Mouse (Mus musculus) embryonic facial prominence, embryonic 13.5 days (tissue): Measurements from ENCODE around the gene Tns4. TPM values are rescaled to one million over a fixed set of nuclear protein-coding genes. Genes with fewer than 3 reads are reported as not detected.

Experiments
- ATAC-seq: fragments of 200-750 bp; cut with Nextera tagmentation; 2 replicates; pipeline ENCODE4 v1.8.0; 2017; ENCODE audit warnings: low read depth; ENCODE audit not compliant: insufficient number of reproducible peaks, insufficient read depth, low FRiP score, low TSS enrichment
- H3K27ac ChIP-seq: fragments of 300-500 bp; sonication (generic); 2 replicates; pipeline ENCODE4 v1.5.1; 2015; ENCODE audit warnings: moderate library complexity, mild to moderate bottlenecking, inconsistent platforms
- H3K27me3 ChIP-seq: fragments of 300-500 bp; sonication (generic); 2 replicates; pipeline ENCODE4 v1.6.1; 2015; ENCODE audit warnings: mild to moderate bottlenecking, inconsistent platforms
- H3K36me3 ChIP-seq: fragments of 300-500 bp; sonication (generic); 2 replicates; pipeline ENCODE4 v1.6.1; 2015; ENCODE audit warnings: mild to moderate bottlenecking, inconsistent platforms
- H3K4me1 ChIP-seq: fragments of 300-500 bp; sonication (generic); 2 replicates; pipeline ENCODE4 v1.6.1; 2015; ENCODE audit warnings: inconsistent platforms
- H3K4me2 ChIP-seq: fragments of 300-500 bp; sonication (generic); 2 replicates; pipeline ENCODE4 v1.6.1; 2015; ENCODE audit warnings: moderate library complexity, mild to moderate bottlenecking, inconsistent platforms
- H3K4me3 ChIP-seq: fragments of 300-500 bp; sonication (generic); 2 replicates; pipeline ENCODE4 v1.5.1; 2015; ENCODE audit warnings: mild to moderate bottlenecking, inconsistent platforms
- H3K9ac ChIP-seq: fragments of 300-500 bp; sonication (generic); 2 replicates; pipeline ENCODE4 v1.6.1; 2015; ENCODE audit warnings: mild to moderate bottlenecking, inconsistent platforms
- H3K9me3 ChIP-seq: fragments of 300-500 bp; sonication (generic); 2 replicates; pipeline ENCODE4 v1.6.1; 2016; ENCODE audit warnings: inconsistent platforms
- WGBS: fragments of 180-500 bp; shearing (Covaris S2); methylation state at CpG from one replicate; pipeline ENCODE4 v1.1.7; 2015; ENCODE audit warnings: mixed read lengths; 5-methylcytosine and 5-hydroxymethylcytosine counted together
- polyA plus RNA-seq: library from polyadenylated mRNA; unstranded; fragments of >200 nt; fragmentation: Nextera tagmentation; extraction: Ambion mirVana; gene quantifications from 2 replicates; pipeline ENCODE4 v1.2.1, GENCODE M21; 2015

Gene Tns4
- polyA plus RNA-seq, 1 experiment from 2014 or later = 0.53 TPM

DNA sequence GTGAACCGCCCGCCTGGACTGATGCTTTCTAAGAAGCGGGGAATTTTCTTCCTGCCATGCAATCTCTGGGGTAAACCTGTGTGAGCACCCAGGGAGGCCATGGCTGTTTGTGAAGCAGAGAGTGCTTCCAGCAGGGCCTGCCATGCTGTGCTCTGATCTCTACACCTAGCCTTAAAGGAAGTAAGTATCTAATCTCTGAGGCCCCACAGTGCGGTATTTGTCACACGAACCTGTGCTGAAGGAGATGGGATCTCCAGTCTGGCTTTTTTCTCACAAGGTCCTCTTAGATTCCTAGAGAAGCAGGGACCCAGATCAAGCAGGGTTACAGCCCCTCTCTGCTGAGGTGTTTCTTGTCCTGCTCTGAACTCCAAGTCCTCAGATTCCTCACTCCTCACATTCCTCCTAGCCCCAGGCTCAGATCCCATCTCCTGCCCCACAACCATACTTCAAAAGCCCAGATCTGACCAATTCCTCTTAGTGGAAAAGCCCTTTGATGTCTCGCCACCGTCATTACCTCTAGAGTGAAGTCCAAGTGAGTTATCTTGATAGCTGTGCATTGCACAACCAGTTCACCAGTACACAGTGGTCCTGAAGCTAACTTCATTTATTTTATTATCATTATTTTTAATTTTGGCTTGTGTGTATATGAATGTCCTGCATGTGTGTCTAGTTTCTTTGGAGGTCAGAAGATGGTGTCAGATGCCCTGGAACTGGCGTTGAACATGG, 25.5 kb downstream of the Tns4 start:
- H3K4me1 ChIP-seq = peaks cover 41% of the 10 kb centered on the region

DNA sequence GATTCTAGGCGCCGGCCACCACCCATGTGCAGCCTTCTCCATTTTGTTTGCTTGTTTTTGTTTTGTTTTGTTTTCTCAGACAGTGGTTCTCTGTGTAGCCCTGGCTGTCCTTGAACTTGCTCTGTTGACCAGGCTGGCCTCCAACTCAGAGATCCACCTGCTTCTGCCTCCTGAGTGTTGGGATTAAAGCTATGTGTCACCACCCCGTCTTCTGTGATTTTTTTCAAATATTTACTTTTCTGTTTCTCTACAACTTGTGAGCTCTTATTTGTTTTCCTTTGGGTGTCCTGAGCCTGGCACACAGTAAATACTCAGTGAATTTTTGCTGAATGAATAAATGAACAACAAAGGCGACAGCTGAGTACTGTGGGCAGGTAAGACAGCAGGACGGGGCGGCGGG, 26.4 kb downstream of the Tns4 start:
- Histone ChIP-seq H3K4me2 (no peak overlapping the region), H3K9ac (no peak overlapping the region), H3K27ac (no peak overlapping the region), H3K4me3 (no peak overlapping the region), H3K9me3 (peaks cover 6% of the 10 kb centered on the region; the same call in 1 of the 2 replicates), H3K36me3 (no peaks in the 10 kb centered on the region), H3K4me1 (peaks cover 41% of the 10 kb centered on the region), H3K27me3 (no peaks in the 10 kb centered on the region)
- WGBS = 84% methylated on average over 7 of the region's 7 CpGs
- ATAC-seq = no peak

More for the DNA sequence above, 25.5 kb downstream of the Tns4 start:
- no peak overlapping the region for H3K4me2 ChIP-seq
- no peaks in the 10 kb centered on the region for H3K27me3 ChIP-seq
- no peak overlapping the region for H3K4me3 ChIP-seq
- 32% methylated on average over 8 of the region's 8 CpGs for WGBS
- peaks cover 6% of the 10 kb centered on the region; the same call in 1 of the 2 replicates for H3K9me3 ChIP-seq
- ATAC-seq = no peak
- no peaks in the 10 kb centered on the region for H3K36me3 ChIP-seq
- no peak overlapping the region for H3K9ac ChIP-seq
- H3K27ac ChIP-seq = 0 out of 2 replicates have a peak overlapping the region, but pooled peaks have one; percentile 12

DNA sequence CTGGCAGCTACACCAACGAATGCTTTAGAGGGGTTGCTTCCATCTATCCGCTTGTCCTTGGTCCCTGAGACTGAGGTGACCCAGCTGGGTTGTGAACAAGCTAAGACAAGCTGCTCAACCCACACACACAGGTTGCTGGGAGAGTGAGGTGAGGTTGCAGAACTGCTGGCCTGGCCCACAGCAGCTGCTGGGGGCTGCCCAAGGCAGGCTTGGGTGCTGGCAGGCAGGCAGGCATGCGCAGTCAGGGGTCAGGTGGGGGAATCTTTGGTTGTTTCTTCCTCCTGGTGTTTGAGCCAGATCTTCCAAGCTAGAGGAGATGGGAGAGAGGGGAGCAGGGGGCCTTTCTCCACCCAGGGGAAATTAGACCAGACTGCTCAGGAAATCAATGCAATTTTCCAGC, 28.7 kb downstream of the Tns4 start:
- no peak overlapping the region for H3K9ac ChIP-seq
- ATAC-seq = no peak
- 65% methylated on average over 3 of the region's 3 CpGs for WGBS
- H3K4me2 ChIP-seq = no peak overlapping the region
- no peaks in the 10 kb centered on the region for H3K36me3 ChIP-seq
- peaks cover 6% of the 10 kb centered on the region; the same call in 1 of the 2 replicates for H3K9me3 ChIP-seq
- peak overlapping the region; percentile 48 for H3K27ac ChIP-seq
- peaks cover 45% of the 10 kb centered on the region for H3K4me1 ChIP-seq
- no peaks in the 10 kb centered on the region for H3K27me3 ChIP-seq
- H3K4me3 ChIP-seq = no peak overlapping the region

DNA sequence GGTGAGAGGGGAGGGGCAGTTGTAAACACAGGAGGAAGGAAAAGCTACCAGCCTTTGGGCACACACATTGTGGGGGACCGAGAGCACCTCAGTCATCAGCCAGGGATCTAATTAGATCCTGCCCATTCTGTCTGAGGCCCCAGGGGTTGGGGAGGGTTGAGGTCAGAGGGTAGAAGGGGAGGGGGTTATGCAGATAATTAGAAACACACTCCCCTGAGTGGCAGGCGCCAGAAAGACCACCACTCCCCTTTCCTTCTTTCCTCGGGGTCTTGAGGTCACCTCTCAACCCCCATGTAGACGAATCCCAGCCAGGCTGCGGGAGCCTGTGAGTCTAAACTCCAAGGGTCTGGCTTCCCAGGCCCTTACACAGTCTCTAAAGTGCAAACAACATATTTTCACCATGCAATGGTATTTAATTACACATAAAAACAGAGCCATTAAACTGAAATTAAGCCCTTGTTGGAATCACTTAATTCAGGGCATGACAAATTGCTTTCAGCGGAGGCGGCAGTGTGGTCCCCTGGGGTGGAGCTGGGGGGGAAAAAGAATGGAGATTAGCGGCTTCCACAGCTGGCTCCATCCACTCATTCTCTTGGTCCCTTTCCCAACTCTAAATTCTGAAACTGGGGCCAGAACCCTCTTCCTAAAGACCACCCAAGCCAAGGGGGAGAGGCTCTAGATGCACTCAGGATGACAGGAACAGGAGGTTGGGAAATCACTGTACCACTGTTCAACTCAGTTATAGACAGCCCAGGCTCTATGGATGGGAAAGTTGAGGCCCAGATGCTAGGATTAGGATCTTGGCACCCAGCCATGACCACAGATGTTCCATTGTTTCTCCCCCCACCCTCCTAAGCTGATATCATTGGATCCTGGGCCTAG, 33.3 kb downstream of the Tns4 start:
- Histone ChIP-seq H3K27ac (peak overlapping the region; percentile 83), H3K4me3 (no peak overlapping the region), H3K4me1 (peaks cover 37% of the 10 kb centered on the region), H3K36me3 (peaks cover 26% of the 10 kb centered on the region), H3K9ac (no peak overlapping the region), H3K4me2 (peak overlapping the region; percentile 9; the same call in 1 of the 2 replicates), H3K9me3 (peaks cover 6% of the 10 kb centered on the region; the same call in 1 of the 2 replicates), H3K27me3 (no peaks in the 10 kb centered on the region)
- peak; percentile 48; the same call in 1 of the 2 replicates for ATAC-seq
- WGBS = 3% methylated on average over 8 of the region's 8 CpGs

DNA sequence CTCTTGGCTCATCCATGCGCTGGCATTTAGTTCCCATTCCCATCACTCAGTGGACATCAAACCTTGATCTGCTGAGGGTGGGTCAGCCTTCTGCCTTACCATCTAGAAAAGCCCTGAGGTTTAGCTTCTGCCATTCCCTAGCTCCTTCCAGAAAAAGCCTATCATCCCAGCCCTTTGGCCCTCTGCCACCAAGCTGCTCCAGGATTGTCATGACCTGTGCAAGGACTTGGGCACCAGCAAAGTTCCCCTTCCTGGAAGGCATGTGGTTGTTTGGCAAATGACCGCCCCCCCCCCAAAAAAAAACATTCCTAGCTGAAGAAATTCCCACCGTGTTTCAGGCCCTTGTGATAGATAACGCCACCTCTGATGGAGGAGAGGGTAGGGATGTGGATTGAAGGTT, 34.0 kb downstream of the Tns4 start:
- H3K4me2 ChIP-seq = peak overlapping the region; percentile 9; the same call in 1 of the 2 replicates
- H3K4me1 ChIP-seq = peaks cover 30% of the 10 kb centered on the region
- H3K27ac ChIP-seq = peak overlapping the region; percentile 83
- peaks cover 6% of the 10 kb centered on the region; the same call in 1 of the 2 replicates for H3K9me3 ChIP-seq
- ATAC-seq = no peak
- 23% methylated on average over 4 of the region's 4 CpGs for WGBS
- H3K4me3 ChIP-seq = no peak overlapping the region
- H3K27me3 ChIP-seq = no peaks in the 10 kb centered on the region
- no peak overlapping the region for H3K9ac ChIP-seq
- peaks cover 32% of the 10 kb centered on the region for H3K36me3 ChIP-seq

DNA sequence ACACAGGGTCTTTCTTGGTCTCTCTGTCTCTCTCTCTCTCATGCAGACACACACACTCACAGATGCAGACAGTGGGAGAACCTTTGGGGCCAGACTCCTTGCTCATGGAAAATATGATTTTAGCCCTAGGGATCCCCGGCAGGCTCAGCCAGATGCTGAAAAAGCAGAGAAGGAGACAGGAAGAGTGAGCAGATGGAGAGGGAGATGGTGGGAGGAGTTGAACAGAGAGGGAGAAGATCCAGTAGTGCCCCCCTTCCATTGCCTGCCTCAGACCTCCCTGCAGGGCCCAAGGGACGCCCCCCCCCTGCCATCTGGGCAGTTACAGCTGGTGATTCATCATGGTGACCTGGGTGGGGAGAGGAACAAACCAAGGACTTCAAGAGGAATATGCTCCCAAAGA, 41.5 kb downstream of the Tns4 start:
- H3K36me3 ChIP-seq = peaks cover 67% of the 10 kb centered on the region
- H3K9ac ChIP-seq = peak overlapping the region; percentile 44; the same call in 1 of the 2 replicates
- H3K27ac ChIP-seq = peak overlapping the region; percentile 94
- no peaks in the 10 kb centered on the region for H3K9me3 ChIP-seq
- WGBS = 44% methylated on average over 2 of the region's 2 CpGs
- H3K4me3 ChIP-seq = peak overlapping the region; percentile 38; the same call in 1 of the 2 replicates
- ATAC-seq = peak; percentile 38; the same call in 1 of the 2 replicates
- peaks cover 63% of the 10 kb centered on the region for H3K4me1 ChIP-seq
- no peaks in the 10 kb centered on the region for H3K27me3 ChIP-seq
- H3K4me2 ChIP-seq = peak overlapping the region; percentile 91

DNA sequence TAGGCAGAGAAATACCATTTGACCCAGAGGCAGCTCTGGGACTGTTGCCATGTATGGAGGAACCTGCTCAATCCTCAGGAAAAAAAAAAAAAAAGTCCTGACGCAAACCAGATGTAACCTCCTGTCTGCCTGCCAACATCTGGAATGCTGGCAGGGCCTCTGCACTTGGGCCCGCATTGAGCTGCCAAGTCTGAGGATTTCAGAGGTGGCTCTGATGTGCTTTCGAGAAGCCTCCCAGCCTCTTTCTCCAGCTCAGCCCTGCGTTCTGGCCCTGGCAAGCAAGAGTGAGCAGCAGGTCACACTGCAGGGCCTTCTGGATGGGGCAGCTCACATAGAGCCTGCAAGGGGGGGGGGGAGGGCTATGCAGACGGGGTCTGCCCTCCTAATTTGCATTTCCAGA, 42.0 kb downstream of the Tns4 start:
- peak overlapping the region; percentile 44; the same call in 1 of the 2 replicates for H3K9ac ChIP-seq
- H3K9me3 ChIP-seq = no peaks in the 10 kb centered on the region
- H3K36me3 ChIP-seq = peaks cover 61% of the 10 kb centered on the region
- 17% methylated on average over 5 of the region's 5 CpGs for WGBS
- peak overlapping the region; percentile 94 for H3K27ac ChIP-seq
- H3K4me2 ChIP-seq = peak overlapping the region; percentile 91
- H3K4me3 ChIP-seq = peak overlapping the region; percentile 38
- ATAC-seq = 0 out of 2 replicates have a peak, but pooled peaks have one; percentile 71
- H3K4me1 ChIP-seq = peaks cover 65% of the 10 kb centered on the region
- H3K27me3 ChIP-seq = no peaks in the 10 kb centered on the region

DNA sequence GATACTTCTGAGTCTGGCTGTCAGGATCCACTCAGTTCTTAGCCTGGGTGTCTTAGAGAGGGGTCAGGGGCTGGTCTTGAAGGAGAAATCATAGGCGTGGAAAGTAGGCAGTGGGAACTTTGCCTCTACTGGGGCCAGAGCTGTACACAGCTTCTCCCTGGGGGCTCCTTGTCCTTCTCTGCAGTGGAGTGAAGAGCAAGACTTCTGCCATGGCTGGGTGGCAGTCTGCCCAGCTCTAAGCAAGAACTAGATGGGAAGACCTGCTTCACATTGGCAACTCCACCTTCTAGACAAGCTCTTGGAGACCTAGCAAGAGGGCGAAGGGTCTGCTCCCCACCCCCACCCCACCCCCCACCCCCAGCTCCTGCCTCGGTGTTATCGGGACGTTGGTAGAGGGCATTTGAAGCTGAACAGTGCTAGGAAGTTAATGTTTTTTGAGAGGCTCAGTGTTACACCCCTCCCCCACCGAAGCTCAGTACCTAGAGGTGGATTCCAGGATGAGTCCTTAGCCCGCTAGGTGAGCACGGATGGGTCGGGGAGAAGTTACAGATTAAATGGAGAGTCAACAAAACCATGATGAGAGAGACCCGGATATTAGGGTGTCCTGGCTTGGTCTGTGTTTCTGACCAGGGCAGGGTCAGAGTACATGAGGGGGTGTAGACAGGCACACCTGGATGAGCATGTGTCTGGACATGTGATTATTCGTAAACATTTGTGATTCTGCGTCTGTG, 43.8 kb downstream of the Tns4 start:
- peak overlapping the region; percentile 60 for H3K9ac ChIP-seq
- H3K4me1 ChIP-seq = peaks cover 69% of the 10 kb centered on the region
- peak overlapping the region; percentile 38 for H3K4me3 ChIP-seq
- 65% methylated on average over 12 of the region's 12 CpGs for WGBS
- peak overlapping the region; percentile 94 for H3K27ac ChIP-seq
- no peaks in the 10 kb centered on the region for H3K9me3 ChIP-seq
- ATAC-seq = no peak
- H3K27me3 ChIP-seq = no peaks in the 10 kb centered on the region
- peak overlapping the region; percentile 91 for H3K4me2 ChIP-seq
- peaks cover 43% of the 10 kb centered on the region for H3K36me3 ChIP-seq

DNA sequence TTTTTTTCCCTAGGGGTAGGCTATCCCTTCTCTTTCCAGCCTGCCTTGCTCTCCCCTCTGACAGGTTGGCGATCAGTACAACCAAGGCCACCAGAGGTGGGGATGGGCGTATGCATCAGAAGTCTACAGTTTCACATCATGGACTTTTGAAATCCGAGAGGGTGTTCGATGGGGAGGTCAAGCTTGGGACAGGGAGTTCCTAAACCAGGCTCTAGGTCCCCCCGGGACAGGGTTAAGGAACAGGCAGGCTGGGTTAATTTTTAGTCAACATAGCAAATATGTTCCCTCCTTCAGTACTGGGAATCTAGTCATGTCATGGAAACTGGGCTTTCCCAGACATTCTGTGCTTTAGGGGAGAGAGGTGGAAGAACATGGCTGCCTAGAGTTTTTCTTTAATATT, 44.8 kb downstream of the Tns4 start:
- Histone ChIP-seq H3K4me1 (peaks cover 72% of the 10 kb centered on the region), H3K9ac (peak overlapping the region; percentile 60; the same call in 1 of the 2 replicates), H3K4me3 (peak overlapping the region; percentile 38), H3K4me2 (peak overlapping the region; percentile 91), H3K27me3 (no peaks in the 10 kb centered on the region), H3K9me3 (no peaks in the 10 kb centered on the region), H3K36me3 (peaks cover 34% of the 10 kb centered on the region), H3K27ac (peak overlapping the region; percentile 94)
- WGBS = 31% methylated on average over 5 of the region's 5 CpGs
- ATAC-seq = no peak

DNA sequence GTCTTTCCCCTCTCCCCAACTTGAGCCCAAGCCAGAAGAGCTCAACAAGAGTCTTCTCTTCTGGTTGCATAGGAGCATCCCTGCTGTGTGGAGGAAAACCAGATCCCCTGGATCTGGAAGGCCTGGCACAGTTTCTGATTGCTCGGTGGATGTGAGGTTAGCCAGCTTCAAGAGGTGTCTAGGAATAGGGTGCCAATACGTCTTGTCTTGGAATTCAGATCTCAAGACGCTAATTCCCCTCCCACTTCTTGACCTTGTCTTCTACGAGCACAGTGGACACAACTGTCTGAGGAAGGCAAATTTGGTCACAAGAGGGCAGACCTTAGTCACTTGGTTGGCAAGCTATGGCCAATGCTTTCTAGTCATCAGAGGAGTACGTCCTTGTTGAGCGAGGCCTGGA, 45.5 kb downstream of the Tns4 start:
- H3K9ac ChIP-seq = peak overlapping the region; percentile 60; the same call in 1 of the 2 replicates
- no peaks in the 10 kb centered on the region for H3K9me3 ChIP-seq
- H3K36me3 ChIP-seq = peaks cover 28% of the 10 kb centered on the region
- peak overlapping the region; percentile 91 for H3K4me2 ChIP-seq
- peaks cover 66% of the 10 kb centered on the region for H3K4me1 ChIP-seq
- peak overlapping the region; percentile 94 for H3K27ac ChIP-seq
- no peak for ATAC-seq
- H3K27me3 ChIP-seq = no peaks in the 10 kb centered on the region
- peak overlapping the region; percentile 38 for H3K4me3 ChIP-seq
- WGBS = 58% methylated on average over 6 of the region's 6 CpGs
